Mouse (Mus musculus) megakaryocyte, embryonic 14.5 days (primary cell): ENCODE data around the gene Hmox1.

ENCODE experiments used
- FLI1 ChIP-seq: IDR thresholded peaks from 2 replicates; pipeline ENCODE4 v1.6.1; 2012; ENCODE audit warnings: low read length, inconsistent platforms, mixed read lengths
- GATA1 ChIP-seq: IDR thresholded peaks from 3 replicates; pipeline ENCODE4 v1.6.1; 2012; ENCODE audit warnings: mixed read lengths, low read length, inconsistent platforms, borderline replicate concordance

DNA sequence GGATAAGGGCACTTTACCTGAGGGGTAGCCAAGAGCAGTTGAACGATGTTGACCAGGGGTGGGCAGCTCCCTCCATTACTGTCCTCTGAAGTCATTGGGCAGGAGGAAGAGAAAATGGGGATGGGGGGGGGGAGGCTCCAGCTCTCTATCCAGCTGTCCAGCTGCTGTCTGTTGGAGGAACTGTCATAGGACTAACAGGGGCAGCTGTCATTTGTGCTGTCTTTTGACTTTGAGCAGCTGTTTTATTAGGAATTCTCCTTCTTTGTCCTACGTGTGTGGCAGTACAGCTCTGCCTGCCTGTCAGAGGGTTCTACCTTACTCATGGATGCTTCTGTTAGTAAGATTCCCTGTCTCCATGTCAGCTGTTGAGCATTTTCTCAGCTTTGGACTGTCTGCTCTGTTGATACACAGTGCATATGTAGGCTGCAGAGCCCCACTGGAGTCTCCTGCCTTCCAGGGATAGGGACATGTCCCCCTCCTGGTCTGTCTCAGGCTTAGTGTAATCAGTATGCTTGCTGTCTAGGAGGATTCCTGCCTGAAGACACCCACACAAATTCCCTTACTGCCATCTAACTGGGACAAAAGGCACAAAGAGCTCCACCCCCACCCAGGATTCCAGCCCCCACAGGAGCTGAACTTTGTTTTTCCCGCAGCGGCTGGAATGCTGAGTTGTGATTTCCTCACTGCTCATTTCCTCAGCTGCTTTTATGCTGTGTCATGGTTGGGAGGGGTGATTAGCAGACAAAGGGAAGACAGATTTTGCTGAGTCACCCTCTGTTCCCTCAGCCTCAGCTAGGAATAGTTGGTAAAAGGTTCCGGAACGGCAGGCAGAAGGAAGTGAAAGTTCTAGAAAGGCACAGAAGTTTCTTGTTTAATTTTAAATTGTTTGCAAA, 4.2 kb upstream of the Hmox1 start:
- TF ChIP-seq GATA1 (no peak), FLI1 (no peak)
